Mouse (Mus musculus) adrenal gland (tissue): Measurements from ENCODE around the gene Plekha5.
"Not testable (repeated sequence)": the region's sequence is repeated elsewhere in the genome, so short reads cannot be mapped to it uniquely, and the experiment has no call there.

Experiments
- intact Hi-C: fragments of 180-260 bp; cut with DNase I; formaldehyde crosslinking; loops from one replicate; pipeline ENCODE4 v1.15.1; 2025

The Plekha5 gene

GRCm38 (mm10) chr6:140519488-140520159, 95.8 kb downstream of the Plekha5 start:
- intact Hi-C loops = loop anchor here (5.0 kb wide), 1 partner anchor 47 kb away; no protein-coding TSS in a partner anchor

GRCm38 (mm10) chr6:140520961-140521360, 97.1 kb downstream of the Plekha5 start:
- intact Hi-C loops = no loop called here

- intact Hi-C loops = no loop called here
These were observed 98.0 kb downstream of the Plekha5 start for GRCm38 (mm10) chr6:140521832-140522231.

- intact Hi-C loops = no loop called here
These were observed 99.7 kb downstream of the Plekha5 start for GRCm38 (mm10) chr6:140523600-140523999.

- intact Hi-C loops = no loop called here
These were observed 104.6 kb downstream of the Plekha5 start for GRCm38 (mm10) chr6:140528414-140528813.

GRCm38 (mm10) chr6:140532858-140533257, 109.0 kb downstream of the Plekha5 start:
- intact Hi-C loops = not testable (repeated sequence)

GRCm38 (mm10) chr6:140533606-140534005, 109.8 kb downstream of the Plekha5 start:
- intact Hi-C loops = no loop called here

GRCm38 (mm10) chr6:140535504-140535903, 111.7 kb downstream of the Plekha5 start:
- intact Hi-C loops = no loop called here

GRCm38 (mm10) chr6:140541919-140542318, 118.1 kb downstream of the Plekha5 start:
- intact Hi-C loops = no loop called here

- intact Hi-C loops = no loop called here
These were observed 119.3 kb downstream of the Plekha5 start for GRCm38 (mm10) chr6:140543005-140543794.

GRCm38 (mm10) chr6:140546095-140546494, 122.2 kb downstream of the Plekha5 start:
- intact Hi-C loops = no loop called here

- intact Hi-C loops = no loop called here
These were observed 122.9 kb downstream of the Plekha5 start for GRCm38 (mm10) chr6:140546648-140547201.

- intact Hi-C loops = no loop called here
These were observed 123.5 kb downstream of the Plekha5 start for GRCm38 (mm10) chr6:140547203-140547944.

GRCm38 (mm10) chr6:140548082-140548769, 124.4 kb downstream of the Plekha5 start:
- intact Hi-C loops = no loop called here

GRCm38 (mm10) chr6:140550741-140551140, 126.9 kb downstream of the Plekha5 start:
- intact Hi-C loops = loop anchor here (10.0 kb wide), 1 partner anchor 76 kb away; no protein-coding TSS in a partner anchor

- intact Hi-C loops = loop anchor here (10.0 kb wide), 1 partner anchor 79 kb away; no protein-coding TSS in a partner anchor
These were observed 130.4 kb downstream of the Plekha5 start for GRCm38 (mm10) chr6:140554261-140554660.

- intact Hi-C loops = loop anchor here (10.0 kb wide), 1 partner anchor 85 kb away; no protein-coding TSS in a partner anchor
These were observed 135.6 kb downstream of the Plekha5 start for GRCm38 (mm10) chr6:140559411-140559810.

GRCm38 (mm10) chr6:140561151-140561916, 137.5 kb downstream of the Plekha5 start:
- intact Hi-C loops = no loop called here

- intact Hi-C loops = no loop called here
These were observed 138.2 kb downstream of the Plekha5 start for GRCm38 (mm10) chr6:140561917-140562590.
